Mouse (Mus musculus) forelimb bud, embryonic 11.5 days (tissue): ENCODE data around the gene Trim45.
A peak's percentile ranks its signal among the peaks of the same experiment; 100 is the strongest.

Experiments
- DNase-seq: peaks from one replicate; pipeline ENCODE4 v3.0.0-alpha.2; 2012; ENCODE audit warnings: low read depth, low spot score

The Trim45 gene

GRCm38 (mm10) chr3:100921825-100922505 is at the start of gene Trim45:
Gene Trim45 (plus strand): TSS chr3:100922202.
- peak; percentile 100 for DNase-seq

DNA sequence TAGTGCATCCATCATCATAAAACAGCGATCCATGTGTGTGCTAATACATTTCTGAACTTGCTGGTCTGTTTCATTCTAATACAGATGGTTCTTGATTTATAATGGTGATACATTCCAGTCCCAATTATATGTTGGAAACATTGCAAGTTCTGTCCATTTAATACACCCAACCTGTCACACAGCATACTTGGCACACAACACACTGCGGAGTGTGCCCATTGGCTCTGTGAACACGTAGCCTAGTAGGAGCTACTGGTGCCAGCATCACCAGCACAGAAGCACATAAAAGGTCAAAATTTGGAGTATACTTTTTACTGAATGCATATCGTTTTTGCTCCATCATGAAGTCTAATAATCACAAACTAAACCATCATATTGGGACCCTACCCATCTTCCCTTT is 44.9 kb upstream of the Trim45 start:
- DNase-seq, result no peak

DNA sequence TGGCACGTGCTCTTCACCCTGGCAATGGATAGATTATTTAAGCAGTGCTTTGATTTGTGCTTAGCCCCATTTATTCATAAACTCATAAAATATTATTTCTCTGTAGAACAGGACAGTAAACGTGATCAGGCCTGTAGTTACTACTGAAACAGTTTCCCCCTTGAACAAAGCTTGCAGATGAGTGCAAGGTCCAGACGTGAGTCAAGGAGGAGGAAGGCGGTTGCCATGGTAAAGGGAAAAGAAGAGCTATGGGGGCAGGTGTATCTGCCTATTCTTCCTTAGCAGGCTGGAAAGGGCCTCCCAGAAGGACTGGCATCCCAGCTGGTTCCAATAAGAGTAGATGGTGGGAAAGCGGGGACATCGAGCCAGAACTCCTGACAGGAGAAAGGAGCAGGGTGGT is 40.6 kb upstream of the Trim45 start:
- no peak for DNase-seq

- no peak for DNase-seq
These were observed 40.0 kb upstream of the Trim45 start for GRCm38 (mm10) chr3:100881843-100882634.

DNA sequence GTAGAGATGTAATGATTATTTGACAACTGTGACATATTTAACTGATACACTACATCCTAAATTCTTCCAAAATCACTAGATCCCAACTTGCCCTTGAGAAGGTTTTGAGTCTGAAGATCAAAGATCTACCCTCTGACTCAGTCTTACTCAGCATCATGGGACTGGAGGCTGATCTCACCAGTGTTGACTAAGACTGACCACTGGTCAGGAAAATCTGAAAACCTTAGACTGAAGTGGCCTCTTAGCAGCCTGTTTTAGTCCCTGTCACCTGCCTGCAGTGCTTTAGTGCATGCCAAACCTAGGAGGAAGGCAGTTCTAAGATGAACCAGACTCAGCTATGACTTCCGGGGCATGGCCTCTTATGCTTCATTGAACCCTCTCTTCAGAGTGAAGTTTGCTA is 32.8 kb upstream of the Trim45 start:
- DNase-seq, result no peak

DNA sequence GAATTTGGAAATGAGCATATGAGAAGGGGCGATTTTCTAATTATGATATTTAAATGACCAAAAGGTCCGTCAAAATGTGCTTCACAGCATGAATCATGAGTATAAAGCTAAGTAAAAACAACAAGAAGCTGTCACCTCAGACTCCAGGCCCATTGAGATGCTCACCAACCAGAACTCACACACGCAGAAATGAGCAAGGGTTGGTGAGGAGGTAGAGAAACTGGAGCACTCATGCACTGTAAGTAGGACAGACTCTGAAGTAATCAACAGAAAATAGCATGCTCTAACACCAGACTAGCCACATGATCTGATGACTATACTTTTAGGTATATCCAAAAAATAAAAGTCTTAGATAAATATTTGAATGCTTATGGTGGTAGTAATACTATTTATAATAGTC is 31.6 kb upstream of the Trim45 start:
- no peak for DNase-seq

GRCm38 (mm10) chr3:100892383-100893335 is 29.3 kb upstream of the Trim45 start:
- no peak for DNase-seq

GRCm38 (mm10) chr3:100895500-100895899 is 26.5 kb upstream of the Trim45 start:
- DNase-seq, result no peak

- DNase-seq, result no peak
These were observed 15.9 kb upstream of the Trim45 start for GRCm38 (mm10) chr3:100906128-100906527.

DNA sequence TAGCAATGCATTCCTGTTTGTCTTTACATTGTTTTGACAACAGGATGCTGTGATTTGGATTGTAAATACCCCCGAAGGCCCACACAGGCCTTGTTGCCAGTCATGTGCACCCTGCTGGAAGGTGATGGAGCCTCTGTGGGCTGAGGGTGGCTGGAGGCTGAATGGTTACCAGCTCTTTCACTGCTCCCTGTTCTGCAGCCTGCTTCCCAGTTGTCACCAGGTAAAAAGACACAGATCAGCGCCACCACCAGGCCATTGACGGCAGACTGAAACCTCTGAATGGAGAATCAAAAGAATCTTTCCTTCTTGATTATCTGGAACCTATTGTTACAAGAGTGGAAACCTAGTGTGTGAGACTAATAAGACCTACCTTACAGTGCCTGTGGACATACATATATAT is 15.1 kb upstream of the Trim45 start:
- no peak for DNase-seq

- DNase-seq, result no peak
These were observed 13.4 kb upstream of the Trim45 start for GRCm38 (mm10) chr3:100908594-100908993.

- no peak for DNase-seq
These were observed 11.4 kb upstream of the Trim45 start for GRCm38 (mm10) chr3:100910621-100911020.

DNA sequence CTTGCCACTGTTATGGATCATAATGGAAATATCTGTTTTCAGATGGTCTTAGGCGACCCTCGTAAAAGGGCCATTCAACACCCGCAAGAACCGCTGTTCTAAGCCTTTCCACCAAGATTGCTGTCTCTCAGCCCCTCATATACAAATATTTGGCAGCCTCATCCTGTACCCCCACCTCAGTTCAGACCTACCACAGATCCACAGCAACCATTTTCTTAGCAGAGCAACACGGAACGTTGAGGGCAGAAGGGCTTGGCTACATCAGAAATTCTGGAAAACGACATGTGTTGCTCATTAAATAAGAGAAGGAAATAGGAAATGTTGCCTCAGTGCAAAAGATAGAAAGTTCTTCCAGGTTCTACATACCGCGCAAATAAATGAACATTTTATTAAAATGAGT is 11.0 kb upstream of the Trim45 start:
- DNase-seq, result no peak

DNA sequence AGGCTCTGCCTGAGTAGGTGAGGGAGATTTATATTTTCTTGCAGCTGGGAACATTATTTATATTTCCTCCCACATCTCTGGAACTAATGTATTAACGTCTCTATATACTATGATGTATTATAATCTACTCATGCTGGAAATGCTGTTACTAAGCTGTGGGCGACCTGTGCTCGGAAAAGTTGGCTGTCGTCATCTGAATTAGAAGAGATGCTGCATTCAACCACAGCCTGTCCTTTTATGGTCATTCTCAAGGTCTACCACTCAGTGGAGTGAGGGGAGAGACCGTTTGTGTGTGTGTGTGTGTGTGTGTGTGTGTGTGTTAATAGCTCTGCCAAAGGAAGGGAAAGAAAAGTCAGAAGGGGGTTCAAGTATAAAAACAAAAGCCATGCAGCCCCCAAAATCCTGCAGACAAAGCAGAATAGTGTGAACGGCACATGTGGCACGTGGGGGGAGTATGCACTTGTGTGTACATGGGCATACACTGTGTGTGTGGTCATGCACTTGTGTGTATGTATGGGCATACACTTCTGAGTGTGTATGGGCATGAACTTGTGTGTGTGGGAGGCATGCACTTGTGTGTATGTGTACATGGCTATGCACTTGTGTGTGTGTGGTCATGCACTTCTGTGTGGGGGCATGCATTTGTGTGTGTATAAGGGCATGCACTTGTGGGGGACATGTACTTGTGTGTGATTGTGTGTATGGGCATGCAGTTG is 10.3 kb upstream of the Trim45 start:
- DNase-seq, result no peak

DNA sequence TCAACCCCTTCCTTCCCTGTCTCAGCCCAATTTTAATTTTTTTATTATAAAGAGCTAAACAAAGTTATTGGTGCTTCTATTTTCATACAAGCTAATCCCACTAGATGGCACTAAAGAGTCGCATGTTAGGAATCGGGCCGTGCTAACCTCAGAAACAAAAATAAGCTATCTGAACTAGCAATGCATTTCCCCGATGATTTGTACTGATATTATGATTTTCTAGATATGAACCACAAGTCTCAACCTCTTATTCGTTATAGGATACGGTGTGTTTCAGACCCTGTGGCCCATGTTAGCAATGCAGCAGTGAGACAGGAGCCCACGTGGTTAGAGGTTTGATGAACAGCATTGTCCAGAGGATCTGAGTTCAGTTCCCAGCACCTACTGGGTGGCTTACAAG is 5.2 kb upstream of the Trim45 start:
- peak; percentile 55 for DNase-seq

GRCm38 (mm10) chr3:100920611-100921140 is 1.3 kb upstream of the Trim45 start:
- DNase-seq, result no peak

GRCm38 (mm10) chr3:100922506-100923375 is 739 bp downstream of the Trim45 start:
- DNase-seq, result no peak

GRCm38 (mm10) chr3:100924065-100924732 is 2.2 kb downstream of the Trim45 start:
- no peak for DNase-seq

- peak; percentile 56 for DNase-seq
These were observed 3.2 kb downstream of the Trim45 start for GRCm38 (mm10) chr3:100925176-100925575.
